ENCODE assay signal across 8 mouse cellular contexts in genomic region chr13:107890866-107891821, GRCm38 (mm10).
A peak's percentile ranks its signal among the peaks of the same experiment; 100 is the strongest.
DNase-seq lines count a peak whose midpoint lies in the region; ATAC-seq and TF ChIP-seq lines count a peak whose summit lies in the region.

No protein-coding gene starts in this region.

- ATAC-seq in hindbrain, embryonic 16.5 days: peak; percentile 1; the same call in 1 of the 2 replicates
- ATAC-seq in megakaryocyte, adult 5-6 weeks (ENCODE audit: poor library complexity, severe bottlenecking): peak; percentile 5

- intact Hi-C loops in gastrocnemius, adult 2 months (cut with DNase I): loop anchor here (2.0 to 10.0 kb wide), 3 partner anchors 60 to 264 kb away; partner anchors contain the start of genes Ercc8, Ndufaf2 and Smim15
- intact Hi-C loops in left cerebral cortex, postnatal 10 days (cut with DNase I): loop anchor here (5.0 kb wide), 3 partner anchors 86 to 261 kb away; partner anchors contain the start of gene Smim15

- no peaks in the 10 kb centered on the region for H3K9me3 ChIP-seq in hindbrain, embryonic 16.5 days (ENCODE audit: control insufficient read depth, low read length)

- peak overlapping the region; percentile 94 for H3K27ac ChIP-seq in gastrocnemius, adult 2 months
- H3K27ac ChIP-seq in hindbrain, embryonic 16.5 days (ENCODE audit: low read depth, low read length): peak overlapping the region; percentile 94

- peak overlapping the region; percentile 62 for H3K4me2 ChIP-seq in hindbrain, embryonic 16.5 days (ENCODE audit: low read length)

- H3K9ac ChIP-seq in hindbrain, embryonic 16.5 days (ENCODE audit: low read depth, low read length): peak overlapping the region; percentile 78

- DNase-seq in R1 (ENCODE audit: low read depth, low spot score): peak; percentile 72
- DNase-seq in cerebellum, postnatal 25 days: peak; percentile 78
- DNase-seq in gastrocnemius, adult 2 months: peak; percentile 81
- DNase-seq in left cerebral cortex, postnatal 10 days (ENCODE audit: extremely low spot score in 1 of 2, low spot score in 2 of 2): peak; percentile 38 to 86
- DNase-seq in right cerebral cortex, adult 18-20 months: peak; percentile 57
- DNase-seq in urinary bladder, postnatal 36 days (ENCODE audit: low spot score in 2 of 2): peak; percentile 61 to 64

- TF ChIP-seq CTCF in gastrocnemius, adult 2 months (IDR thresholded peaks at IDR 0.05): peak; percentile 45; the same call in 1 of the 2 replicates

- H3K27me3 ChIP-seq in hindbrain, embryonic 16.5 days (replicated peaks; ENCODE audit: control insufficient read depth, insufficient read depth, low read length): no peaks in the 10 kb centered on the region

- WGBS in hindbrain, embryonic 16.5 days: 1% methylated on average over 72 of the region's 95 CpGs

- H3K4me3 ChIP-seq in gastrocnemius, adult 2 months: peak overlapping the region; percentile 90
- H3K4me3 ChIP-seq in hindbrain, embryonic 16.5 days (ENCODE audit: low read length): peak overlapping the region; percentile 93

- peaks cover 16% of the 10 kb centered on the region for H3K4me1 ChIP-seq in hindbrain, embryonic 16.5 days (ENCODE audit: control insufficient read depth, insufficient read depth, low read depth, low read length)

- no peaks in the 10 kb centered on the region for H3K36me3 ChIP-seq in hindbrain, embryonic 16.5 days (ENCODE audit: control insufficient read depth, insufficient read depth, low read length)

Comparison
In these comparisons a context has a peak if more than half of its experiments do, and no peak if none do; other contexts are left out.
1. Peak in every context shown above with its lines: DNase-seq, ATAC-seq, H3K4me3 ChIP-seq and H3K27ac ChIP-seq.